Mouse (Mus musculus): ENCODE results near the gene AI597479.

- TF ChIP-seq GATA1 (IDR thresholded peaks at IDR 0.05; ENCODE audit: borderline replicate concordance, low read length) (no peak), FLI1 (IDR thresholded peaks at IDR 0.05; ENCODE audit: low read length) (no peak)
Measured at GRCm38 (mm10) chr1:43139587-43140266, 41.2 kb downstream of the AI597479 start.
